26 mouse cellular contexts compared by ENCODE assay signal in genomic region chr5:97087746-97088145, GRCm38 (mm10). TPM values are rescaled to one million over a fixed set of nuclear protein-coding genes. Genes with fewer than 3 reads are reported as not detected.
DNase-seq lines count a peak whose midpoint lies in the region; ATAC-seq and TF ChIP-seq lines count a peak whose summit lies in the region.
"Had no signal": no experiment of that assay in that cellular context is flagged by ENCODE, and none has a peak within 500 bp of the region (broad histone marks: within the 10 kb centered on the region; RNA-seq: fewer than 3 reads in every experiment).

No protein-coding gene starts in this region.

- no peak overlapping the region for H3K27ac ChIP-seq in gastrocnemius, adult 2 months
- H3K27ac ChIP-seq in heart, embryonic 14.5 days (replicated peaks in 1 of 2; ENCODE audit: control insufficient read depth in 1 of 2, insufficient read depth in 1 of 2, low read depth in 2 of 2, low read length in 2 of 2): peak overlapping the region in 1 of 2 experiments; percentile 34; a peak in 2 of 4 replicates
- peak overlapping the region; percentile 39; the same call in 1 of the 2 replicates for H3K27ac ChIP-seq in lung, embryonic 16.5 days (ENCODE audit: low read length)
- H3K27ac ChIP-seq in hindbrain, embryonic 11.5 days (ENCODE audit: low read depth, low read length): no peak overlapping the region
- H3K27ac ChIP-seq: hindbrain, embryonic 10.5 days; layer of hippocampus, adult 2 months; liver, embryonic 14.5 days; lung, embryonic 15.5 days; midbrain, embryonic 12.5 days; neural tube, embryonic 13.5 days had no signal

- H3K4me2 ChIP-seq in heart, embryonic 14.5 days (ENCODE audit: low read length): peak overlapping the region; percentile 29
- H3K4me2 ChIP-seq in lung, embryonic 16.5 days (ENCODE audit: low read depth, low read length): 0 out of 2 replicates have a peak overlapping the region, but pooled peaks have one; percentile 21
- no peak overlapping the region for H3K4me2 ChIP-seq in myocyte (ENCODE audit: low read depth)
- no peak overlapping the region for H3K4me2 ChIP-seq in hindbrain, embryonic 11.5 days (replicated peaks; ENCODE audit: low read depth, low read length)
- H3K4me2 ChIP-seq: lung, embryonic 15.5 days; midbrain, embryonic 12.5 days; neural tube, embryonic 13.5 days had no signal

- no peaks in the 10 kb centered on the region for H3K9me3 ChIP-seq in heart, embryonic 14.5 days (ENCODE audit: control insufficient read depth, low read length)
- H3K9me3 ChIP-seq in lung, embryonic 16.5 days (ENCODE audit: control insufficient read depth, low read length): no peaks in the 10 kb centered on the region; the same call in 1 of the 2 replicates
- no peaks in the 10 kb centered on the region for H3K9me3 ChIP-seq in hindbrain, embryonic 11.5 days (ENCODE audit: control insufficient read depth, low read length)
- H3K9me3 ChIP-seq: hindbrain, embryonic 10.5 days; lung, embryonic 15.5 days; megakaryocyte, embryonic 14.5 days; midbrain, embryonic 12.5 days; neural tube, embryonic 13.5 days had no signal

- H3K4me3 ChIP-seq in gastrocnemius, adult 2 months: peak overlapping the region; percentile 31; the same call in 1 of the 2 replicates
- H3K4me3 ChIP-seq in heart, embryonic 14.5 days (ENCODE audit: control insufficient read depth in 1 of 2, insufficient read depth in 1 of 2, low read depth in 1 of 2, low read length in 2 of 2): no peak overlapping the region
- H3K4me3 ChIP-seq in lung, embryonic 16.5 days (ENCODE audit: low read length): no peak overlapping the region
- no peak overlapping the region for H3K4me3 ChIP-seq in myocyte
- no peak overlapping the region for H3K4me3 ChIP-seq in hindbrain, embryonic 11.5 days (ENCODE audit: low read depth, low read length)
- H3K4me3 ChIP-seq: hindbrain, embryonic 10.5 days; layer of hippocampus, adult 2 months; lung, embryonic 15.5 days; megakaryocyte, embryonic 14.5 days; midbrain, embryonic 12.5 days; neural tube, embryonic 13.5 days had no signal

- no peaks in the 10 kb centered on the region for H3K79me2 ChIP-seq in myocyte (ENCODE audit: control insufficient read depth, insufficient read depth)

- H3K4me1 ChIP-seq in heart, embryonic 14.5 days (ENCODE audit: control insufficient read depth in 2 of 2, insufficient read depth in 2 of 2, low read length in 2 of 2): peaks cover 4 to 7% of the 10 kb centered on the region in 2 experiments; a peak in 3 of 4 replicates
- H3K4me1 ChIP-seq in lung, embryonic 16.5 days (replicated peaks; ENCODE audit: control insufficient read depth, insufficient read depth, low read length): peaks cover 4% of the 10 kb centered on the region; the same call in 1 of the 2 replicates
- no peaks in the 10 kb centered on the region for H3K4me1 ChIP-seq in hindbrain, embryonic 11.5 days (replicated peaks; ENCODE audit: control insufficient read depth, insufficient read depth, low read length)
- H3K4me1 ChIP-seq: hindbrain, embryonic 10.5 days; midbrain, embryonic 12.5 days; neural tube, embryonic 13.5 days had no signal

- peaks cover 22% of the 10 kb centered on the region for H3K36me3 ChIP-seq in heart, embryonic 14.5 days (ENCODE audit: control insufficient read depth, insufficient read depth, low read length)
- peaks cover 8% of the 10 kb centered on the region; the same call in 1 of the 2 replicates for H3K36me3 ChIP-seq in lung, embryonic 16.5 days (ENCODE audit: control insufficient read depth, insufficient read depth, low read length)
- peaks cover 45% of the 10 kb centered on the region for H3K36me3 ChIP-seq in myocyte (ENCODE audit: control insufficient read depth, insufficient read depth)
- no peaks in the 10 kb centered on the region for H3K36me3 ChIP-seq in hindbrain, embryonic 11.5 days (ENCODE audit: control insufficient read depth, insufficient read depth, low read length)

- H3ac ChIP-seq in myocyte (ENCODE audit: control insufficient read depth, insufficient read length): no peak overlapping the region

- TF ChIP-seq POLR2A in myocyte (IDR thresholded peaks at IDR 0.05; ENCODE audit: insufficient read length, low read depth): no peak

- no peaks in the 10 kb centered on the region for H3K27me3 ChIP-seq in heart, embryonic 14.5 days (ENCODE audit: control insufficient read depth, insufficient read depth, low read length)
- no peaks in the 10 kb centered on the region for H3K27me3 ChIP-seq in lung, embryonic 16.5 days (ENCODE audit: control insufficient read depth, insufficient read depth, low read depth, low read length)
- H3K27me3 ChIP-seq in myocyte (ENCODE audit: control insufficient read depth, insufficient read depth, insufficient read length): no peaks in the 10 kb centered on the region
- H3K27me3 ChIP-seq in hindbrain, embryonic 11.5 days (ENCODE audit: control insufficient read depth, insufficient read depth, low read length): no peaks in the 10 kb centered on the region
- H3K27me3 ChIP-seq: lung, embryonic 15.5 days; megakaryocyte, embryonic 14.5 days; midbrain, embryonic 12.5 days; neural tube, embryonic 13.5 days had no signal

- intact Hi-C loops in gastrocnemius, adult 2 months (cut with DNase I): no loop called here
- intact Hi-C loops in gastrocnemius, postnatal 36 days (cut with DNase I): no loop called here
- intact Hi-C loops in heart, postnatal 14 days (cut with DNase I): no loop called here

- ATAC-seq in heart, embryonic 14.5 days (ENCODE audit: insufficient number of reproducible peaks, insufficient read depth, low FRiP score, low read depth): no peak
- ATAC-seq in lung, embryonic 16.5 days (ENCODE audit: low read depth): no peak
- no peak for ATAC-seq in hindbrain, embryonic 11.5 days (ENCODE audit: low FRiP score)
- ATAC-seq: activated CD4-positive, CD25-positive, alpha-beta regulatory T cell, adult 4 months; forebrain, embryonic 16.5 days; hindbrain, embryonic 16.5 days had no signal

- H3K9ac ChIP-seq in heart, embryonic 14.5 days (ENCODE audit: low read length): no peak overlapping the region
- H3K9ac ChIP-seq in lung, embryonic 16.5 days (ENCODE audit: low read length): no peak overlapping the region
- no peak overlapping the region for H3K9ac ChIP-seq in hindbrain, embryonic 11.5 days (ENCODE audit: low read depth, low read length)
- H3K9ac ChIP-seq: liver, embryonic 14.5 days; lung, embryonic 15.5 days; midbrain, embryonic 12.5 days; neural tube, embryonic 13.5 days had no signal

- no peak for DNase-seq in gastrocnemius, adult 2 months
- no peak for DNase-seq in gastrocnemius, postnatal 36 days
- no peak for DNase-seq in heart, postnatal 14 days
- no peak for DNase-seq in lung, adult 18-20 months
- no peak for DNase-seq in hindbrain, embryonic 11.5 days (ENCODE audit: low spot score)
- DNase-seq: adrenal gland, adult 2 months; adrenal gland, postnatal 36 days; cerebellum, adult 2 months; cerebellum, postnatal 25 days; liver; right cerebral cortex, postnatal 4 days; thymus, adult 2 months; thymus, postnatal 4 days had no signal

- 90% methylated on average over 16 of the region's 16 CpGs for WGBS in heart, embryonic 14.5 days
- WGBS in lung, embryonic 16.5 days: 82% methylated on average over 16 of the region's 16 CpGs
- WGBS in hindbrain, embryonic 11.5 days: 93% methylated on average over 16 of the region's 16 CpGs

- no peak for TF ChIP-seq CTCF in gastrocnemius, adult 2 months (IDR thresholded peaks at IDR 0.05)

TF ChIP-seq in myocyte, 11 proteins besides CTCF, POLR2A, EP300 and RAD21:
- TF ChIP-seq POLR2AphosphoS2 (IDR thresholded peaks at IDR 0.05; ENCODE audit: insufficient read length, low read depth) (peak; percentile 45), SRF (IDR thresholded peaks at IDR 0.05; ENCODE audit: control insufficient read depth, insufficient read length, low read depth) (no peak), CEBPB (IDR thresholded peaks at IDR 0.05; ENCODE audit: insufficient read depth, poor library complexity, severe bottlenecking) (no peak), E2F4 (IDR thresholded peaks at IDR 0.05; ENCODE audit: insufficient read depth) (no peak), REST (IDR thresholded peaks at IDR 0.05; ENCODE audit: insufficient read depth, insufficient read length) (no peak), MYOD1 (IDR thresholded peaks at IDR 0.05; ENCODE audit: control insufficient read depth in 1 of 3, insufficient read length in 2 of 3, low read depth in 2 of 3) (no peak), USF1 (IDR thresholded peaks at IDR 0.05; ENCODE audit: low read depth) (no peak), MYOG (IDR thresholded peaks at IDR 0.05; ENCODE audit: control insufficient read depth in 1 of 3, insufficient read depth in 1 of 3, insufficient read length in 2 of 3, low read depth in 2 of 3) (no peak), TCF3 (IDR thresholded peaks at IDR 0.05; ENCODE audit: insufficient read length, low read depth) (no peak)

RNA-seq across cellular contexts. Expression of gene Paqr3, which starts 23.6 kb away (rescaled TPM):
- 1 to 10 TPM; 1.8 to 3.3 TPM for total RNA-seq in gastrocnemius, adult 2 months (2021)
- 1 to 10 TPM; 3.6 to 3.7 TPM for total RNA-seq in gastrocnemius, postnatal 36 days (2021)
- polyA plus RNA-seq in heart, embryonic 14.5 days (2014; fragmentation: Nextera tagmentation; extraction: Ambion mirVana): 0.70 and 2.6 TPM in 2 replicates
- 1 to 10 TPM; 2.3 to 2.4 TPM for total RNA-seq in heart, postnatal 14 days (2021)
- polyA plus RNA-seq in lung, embryonic 16.5 days (2015; fragmentation: Nextera tagmentation; extraction: Ambion mirVana): 1.8 and 2.7 TPM in 2 replicates
- polyA plus RNA-seq in myocyte (2012; fragmentation: generic; extraction: Trizol): 24.7 TPM
- polyA plus RNA-seq in hindbrain, embryonic 11.5 days (2014; fragmentation: Nextera tagmentation; extraction: Ambion mirVana): 12.7 and 14.9 TPM in 2 replicates

Comparison
In these comparisons a context has a peak if more than half of its experiments do, and no peak if none do; other contexts are left out.
1. H3K4me2 ChIP-seq: peak in heart, embryonic 14.5 days (single experiment) and lung, embryonic 16.5 days (single experiment); none in myocyte (single experiment) and hindbrain, embryonic 11.5 days (single experiment).